Comparison of ENCODE assay signal across 9 mouse cellular contexts in the genomic region with DNA sequence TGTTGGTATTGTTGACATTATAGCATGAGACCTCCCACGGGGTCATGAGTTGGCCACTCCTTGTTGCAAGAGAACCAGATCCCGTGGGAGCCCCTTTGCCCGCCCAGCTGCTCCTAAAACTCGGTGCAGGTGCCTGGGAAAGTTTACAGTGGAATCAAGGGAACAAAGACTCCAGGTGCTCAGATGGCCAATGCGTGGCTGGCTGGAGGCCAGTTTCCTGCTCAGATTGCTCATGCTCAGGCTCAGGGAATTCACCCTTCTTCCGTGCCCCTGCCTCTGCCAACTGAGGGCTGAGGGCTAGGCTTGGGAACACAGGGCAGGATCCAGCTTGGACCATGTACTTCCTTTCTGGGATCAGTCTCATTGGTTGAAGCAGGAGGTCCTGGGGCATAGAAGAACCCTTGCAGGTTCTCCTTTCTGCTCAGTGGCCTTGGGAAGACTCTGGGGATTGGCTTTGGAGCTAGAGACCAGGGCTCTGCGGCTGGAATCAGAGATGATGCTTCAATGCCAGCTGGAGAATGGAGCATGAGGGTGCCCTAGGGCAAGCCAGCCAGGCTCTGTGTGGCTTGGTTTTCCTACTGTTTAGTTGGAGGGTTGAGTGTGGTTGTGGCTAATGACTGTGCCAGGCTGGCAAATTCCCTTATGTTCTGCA. TPM values are rescaled to one million over a fixed set of nuclear protein-coding genes. Genes with fewer than 3 reads are reported as not detected.
DNase-seq lines count a peak whose midpoint lies in the region; ATAC-seq and TF ChIP-seq lines count a peak whose summit lies in the region.
"Had no signal": no experiment of that assay in that cellular context is flagged by ENCODE, and none has a peak within 500 bp of the region (broad histone marks: within the 10 kb centered on the region; RNA-seq: fewer than 3 reads in every experiment).

No protein-coding gene starts in this region.

- peaks cover 4% of the 10 kb centered on the region; the same call in 1 of the 2 replicates for H3K4me1 ChIP-seq in lung, postnatal 0 days (ENCODE audit: insufficient read depth, low read depth, low read length)

- no peak for TF ChIP-seq CTCF in gastrocnemius, adult 2 months (IDR thresholded peaks at IDR 0.05)
- TF ChIP-seq CTCF in lung, postnatal 0 days (IDR thresholded peaks at IDR 0.05) = no peak

- peak overlapping the region; percentile 54 for H3K27ac ChIP-seq in gastrocnemius, adult 2 months
- peak overlapping the region; percentile 54 for H3K27ac ChIP-seq in lung, postnatal 0 days (ENCODE audit: low read length)
- H3K27ac ChIP-seq: liver, embryonic 13.5 days had no signal

- no peaks in the 10 kb centered on the region for H3K9me3 ChIP-seq in lung, postnatal 0 days (ENCODE audit: low read length)
- H3K9me3 ChIP-seq: liver, embryonic 13.5 days had no signal

- H3K27me3 ChIP-seq in lung, postnatal 0 days (replicated peaks; ENCODE audit: insufficient read depth, low read length) = no peaks in the 10 kb centered on the region

- TF ChIP-seq EP300 in lung, postnatal 0 days (IDR thresholded peaks at IDR 0.05) = no peak

- H3K9ac ChIP-seq in lung, postnatal 0 days (replicated peaks; ENCODE audit: low read depth) = no peak overlapping the region
- H3K9ac ChIP-seq: liver, embryonic 13.5 days had no signal

- no peak overlapping the region for H3K4me3 ChIP-seq in gastrocnemius, adult 2 months
- H3K4me3 ChIP-seq in lung, postnatal 0 days (ENCODE audit: low read depth, low read length) = no peak overlapping the region
- H3K4me3 ChIP-seq: liver, embryonic 13.5 days had no signal

- intact Hi-C loops in gastrocnemius, adult 2 months (cut with DNase I) = no loop called here

- no peak for DNase-seq in gastrocnemius, adult 2 months
- no peak for DNase-seq in gastrocnemius, postnatal 25 days
- peak; percentile 27 for DNase-seq in NIH3T3 (ENCODE audit: low read depth)
- peak; percentile 78 for DNase-seq in kidney, adult 18-20 months
- DNase-seq in lung, postnatal 0 days (ENCODE audit: low spot score) = peak; percentile 82
- no peak for DNase-seq in frontal cortex, postnatal 14 days (ENCODE audit: low spot score in 2 of 2)
- DNase-seq in gastrocnemius, postnatal 4 days (ENCODE audit: low spot score in 2 of 2) = no peak
- DNase-seq: liver, embryonic 13.5 days had no signal

- ATAC-seq in lung, postnatal 0 days = peak; percentile 73
- no peak for ATAC-seq in erythroid progenitor cell, adult 5-6 weeks (replicated peaks; ENCODE audit: low FRiP score, poor library complexity, severe bottlenecking)

- H3K4me2 ChIP-seq in lung, postnatal 0 days (replicated peaks; ENCODE audit: low read depth, low read length) = no peak overlapping the region
- H3K4me2 ChIP-seq: liver, embryonic 13.5 days had no signal

- WGBS in lung, postnatal 0 days = 25% methylated on average over 7 of the region's 7 CpGs

- no peaks in the 10 kb centered on the region for H3K36me3 ChIP-seq in lung, postnatal 0 days (ENCODE audit: insufficient read depth, low read length)
- H3K36me3 ChIP-seq: liver, embryonic 13.5 days had no signal

RNA-seq across cellular contexts. Expression of a gene that starts 26.2 kb away (rescaled TPM):
- total RNA-seq in gastrocnemius, adult 2 months (2021) = 1 to 10 TPM; 1.8 to 2.1 TPM
- 1 to 10 TPM; 1.6 to 2.5 TPM for total RNA-seq in gastrocnemius, postnatal 25 days (2021)
- polyA plus RNA-seq in lung, postnatal 0 days (2015; fragmentation: Nextera tagmentation; extraction: Ambion mirVana) = 11.6 and 11.8 TPM in 2 replicates
- total RNA-seq in erythroid progenitor cell, adult 5-6 weeks (2015; ENCODE audit: low replicate concordance) = 106 and 122 TPM in 2 replicates
- total RNA-seq in erythroid progenitor cell, adult 5-6 weeks (2017; ENCODE audit: low replicate concordance) = 105 and 126 TPM in 2 replicates
- 1 to 10 TPM; 5.4 to 5.6 TPM for total RNA-seq in gastrocnemius, postnatal 4 days (2021)

RNA-seq across cellular contexts. Expression of a gene that starts 45.2 kb away (rescaled TPM):
- 100 to 1,000 TPM; 236 to 647 TPM for total RNA-seq in gastrocnemius, adult 2 months (2021)
- 100 to 1,000 TPM; 102 to 256 TPM for total RNA-seq in gastrocnemius, postnatal 25 days (2021)
- 296 and 298 TPM in 2 replicates for polyA plus RNA-seq in lung, postnatal 0 days (2015; fragmentation: Nextera tagmentation; extraction: Ambion mirVana)
- 11.7 and 45.8 TPM in 2 replicates for total RNA-seq in erythroid progenitor cell, adult 5-6 weeks (2015; ENCODE audit: low replicate concordance)
- total RNA-seq in erythroid progenitor cell, adult 5-6 weeks (2017; ENCODE audit: low replicate concordance) = 14.7 and 16.7 TPM in 2 replicates
- 100 to 1,000 TPM; 433 to 473 TPM for total RNA-seq in gastrocnemius, postnatal 4 days (2021)

Comparison
In these comparisons a context has a peak if more than half of its experiments do, and no peak if none do; other contexts are left out.
1. DNase-seq: peak in NIH3T3 (single experiment), kidney, adult 18-20 months (single experiment) and lung, postnatal 0 days (single experiment); none in gastrocnemius, adult 2 months (single experiment), gastrocnemius, postnatal 25 days (single experiment), frontal cortex, postnatal 14 days (0 of 2) and gastrocnemius, postnatal 4 days (0 of 2).
2. RNA of a gene that starts 26.2 kb away (total RNA-seq): 105 to 126 TPM in erythroid progenitor cell, adult 5-6 weeks; 5.4 to 5.6 TPM in gastrocnemius, postnatal 4 days, 1.6 to 2.5 TPM in gastrocnemius, postnatal 25 days and 1.8 to 2.1 TPM in gastrocnemius, adult 2 months; every median in the first group is over 10 times any median in the second.